Mouse (Mus musculus): ENCODE measurements around the gene Bcap29. TPM values are rescaled to one million over a fixed set of nuclear protein-coding genes. Genes with fewer than 3 reads are reported as not detected.

Gene Bcap29
- total and polyA plus RNA-seq, 3 experiments, result 31.4 to 128 (median 104) TPM

- H3K79me2 ChIP-seq (replicated peaks; ENCODE audit: control insufficient read depth, extremely low read depth, insufficient read depth, poor library complexity, severe bottlenecking), result no peaks in the 10 kb centered on the region
- peaks cover 0 to 11% of the 10 kb centered on the region in 2 experiments; a peak in 2 of 4 replicates for H3K4me1 ChIP-seq (ENCODE audit: control insufficient read depth in 1 of 2, insufficient read depth in 2 of 2)
- no peaks in the 10 kb centered on the region for H3K36me3 ChIP-seq (replicated peaks in 1 of 2; ENCODE audit: control insufficient read depth in 1 of 2, insufficient read depth in 1 of 2, low read length in 1 of 2)
- no peak overlapping the region for H3K9ac ChIP-seq (ENCODE audit: insufficient read depth, low read depth)
- TF ChIP-seq EP300 (IDR thresholded peaks at IDR 0.05; ENCODE audit: low read length), result no peak
- peaks cover 2% of the 10 kb centered on the region for H3K9me3 ChIP-seq (replicated peaks; ENCODE audit: low read length)
- in situ Hi-C loops (cut with MboI; ENCODE audit: low pct_ligation_motif_present, low pct_unique_long_range_greater_than_20kb, low sequenced_read_pairs) (no loop called here), dilution Hi-C loops (cut with MboI; ENCODE audit: extremely low pct_ligation_motif_present, extremely low pct_unique_long_range_greater_than_20kb, low sequenced_read_pairs) (no loop called here)
- no peak for DNase-seq (ENCODE audit: extremely low read depth)
- no peak overlapping the region for H3K4me3 ChIP-seq (replicated peaks in 1 of 3; ENCODE audit: low read depth in 2 of 3, low read length in 2 of 3, poor library complexity in 1 of 3)
- no peaks in the 10 kb centered on the region for H3K27me3 ChIP-seq (replicated peaks)
- no peak overlapping the region for H3K4me2 ChIP-seq (ENCODE audit: insufficient read depth, low read depth, poor library complexity, severe bottlenecking)
- H3K27ac ChIP-seq (ENCODE audit: insufficient read depth, low read depth), result no peak overlapping the region
Observed at GRCm38 (mm10) chr12:31554371-31554770, 80.1 kb downstream of the Bcap29 start.

- Histone ChIP-seq H3K36me3 (replicated peaks in 1 of 2; ENCODE audit: control insufficient read depth in 1 of 2, insufficient read depth in 1 of 2, low read length in 1 of 2) (no peaks in the 10 kb centered on the region), H3K27me3 (replicated peaks) (no peaks in the 10 kb centered on the region), H3K4me3 (replicated peaks in 1 of 3; ENCODE audit: low read depth in 2 of 3, low read length in 2 of 3, poor library complexity in 1 of 3) (no peak overlapping the region), H3K9me3 (replicated peaks; ENCODE audit: low read length) (no peaks in the 10 kb centered on the region), H3K9ac (ENCODE audit: insufficient read depth, low read depth) (no peak overlapping the region), H3K79me2 (replicated peaks; ENCODE audit: control insufficient read depth, extremely low read depth, insufficient read depth, poor library complexity, severe bottlenecking) (no peaks in the 10 kb centered on the region), H3K27ac (ENCODE audit: insufficient read depth, low read depth) (no peak overlapping the region), H3K4me2 (ENCODE audit: insufficient read depth, low read depth, poor library complexity, severe bottlenecking) (peak overlapping the region; percentile 31), H3K4me1 (ENCODE audit: control insufficient read depth in 1 of 2, insufficient read depth in 2 of 2) (peaks cover 0 to 11% of the 10 kb centered on the region in 2 experiments; a peak in 2 of 4 replicates)
- TF ChIP-seq MAFK (IDR thresholded peaks at IDR 0.05; ENCODE audit: insufficient replicate concordance, low read length) (no peak), CHD1 (IDR thresholded peaks at IDR 0.05; ENCODE audit: low read depth, low read length) (no peak), KAT2A (IDR thresholded peaks at IDR 0.05; ENCODE audit: insufficient replicate concordance, low read length) (no peak), NRF1 (IDR thresholded peaks at IDR 0.05; ENCODE audit: low read depth, low read length) (no peak), E2F4 (IDR thresholded peaks at IDR 0.05; ENCODE audit: insufficient replicate concordance, low read depth, low read length) (no peak), ZKSCAN1 (IDR thresholded peaks at IDR 0.05; ENCODE audit: borderline replicate concordance, low read depth, low read length) (no peak)
- in situ Hi-C loops (cut with MboI; ENCODE audit: low pct_ligation_motif_present, low pct_unique_long_range_greater_than_20kb, low sequenced_read_pairs) (no loop called here), dilution Hi-C loops (cut with MboI; ENCODE audit: extremely low pct_ligation_motif_present, extremely low pct_unique_long_range_greater_than_20kb, low sequenced_read_pairs) (no loop called here)
- DNase-seq (ENCODE audit: extremely low read depth), result no peak
Observed at GRCm38 (mm10) chr12:31551252-31551651, 83.2 kb downstream of the Bcap29 start.

- peak; percentile 15 for DNase-seq (ENCODE audit: extremely low read depth)
- H3K36me3 ChIP-seq (replicated peaks in 1 of 2; ENCODE audit: control insufficient read depth in 1 of 2, insufficient read depth in 1 of 2, low read length in 1 of 2), result no peaks in the 10 kb centered on the region
- in situ Hi-C loops (cut with MboI; ENCODE audit: low pct_ligation_motif_present, low pct_unique_long_range_greater_than_20kb, low sequenced_read_pairs), result no loop called here
Observed at GRCm38 (mm10) chr12:31546061-31546460, 88.4 kb downstream of the Bcap29 start.

More at GRCm38 (mm10) chr12:31546061-31546460, 88.4 kb downstream of the Bcap29 start:
- Histone ChIP-seq H3K27me3 (replicated peaks) (no peaks in the 10 kb centered on the region), H3K4me2 (ENCODE audit: insufficient read depth, low read depth, poor library complexity, severe bottlenecking) (no peak overlapping the region), H3K27ac (ENCODE audit: insufficient read depth, low read depth) (no peak overlapping the region), H3K9ac (ENCODE audit: insufficient read depth, low read depth) (no peak overlapping the region), H3K4me1 (ENCODE audit: control insufficient read depth in 1 of 2, insufficient read depth in 2 of 2) (peaks cover 2 to 11% of the 10 kb centered on the region in 2 experiments; a peak in 3 of 4 replicates), H3K4me3 (replicated peaks in 1 of 3; ENCODE audit: low read depth in 2 of 3, low read length in 2 of 3, poor library complexity in 1 of 3) (no peak overlapping the region), H3K9me3 (replicated peaks; ENCODE audit: low read length) (no peaks in the 10 kb centered on the region), H3K79me2 (replicated peaks; ENCODE audit: control insufficient read depth, extremely low read depth, insufficient read depth, poor library complexity, severe bottlenecking) (no peaks in the 10 kb centered on the region)
- TF ChIP-seq ZNF384 (IDR thresholded peaks at IDR 0.05; ENCODE audit: low read depth, low read length), result peak; percentile 58; the same call in 1 of the 2 replicates
- no peak for TF ChIP-seq MYC (IDR thresholded peaks at IDR 0.05; ENCODE audit: low read depth, low read length)
- peak; percentile 32; the same call in 1 of the 2 replicates for TF ChIP-seq JUN (IDR thresholded peaks at IDR 0.05; ENCODE audit: insufficient read depth, low read depth, low read length)
- 0 out of 2 replicates have a peak, but pooled peaks have one; percentile 51 for TF ChIP-seq MEF2A (IDR thresholded peaks at IDR 0.05; ENCODE audit: borderline replicate concordance, low read depth, low read length)
- 0 out of 2 replicates have a peak, but pooled peaks have one; percentile 36 for TF ChIP-seq JUND (conservative IDR thresholded peaks at IDR 0.05; ENCODE audit: low read depth, low read length)
- dilution Hi-C loops (cut with MboI; ENCODE audit: extremely low pct_ligation_motif_present, extremely low pct_unique_long_range_greater_than_20kb, low sequenced_read_pairs), result no loop called here
